Mouse (Mus musculus) intestine, postnatal 0 days (tissue): ENCODE data around the gene Zfp202. TPM values are rescaled to one million over a fixed set of nuclear protein-coding genes. Genes with fewer than 3 reads are reported as not detected.
A peak's percentile ranks its signal among the peaks of the same experiment; 100 is the strongest.

Experiments
- ATAC-seq: fragments of 200-750 bp; cut with Nextera tagmentation; 2 replicates; pipeline ENCODE4 v1.8.0; 2017; ENCODE audit warnings: mild to moderate bottlenecking, moderate TSS enrichment, moderate library complexity
- H3K27ac ChIP-seq: fragments of 300-500 bp; sonication (generic); 2 replicates; pipeline ENCODE4 v1.5.1; 2014; ENCODE audit warnings: mild to moderate bottlenecking, low read depth, low read length, moderate library complexity
- H3K27me3 ChIP-seq: fragments of 300-500 bp; sonication (generic); replicated peaks from 2 replicates; pipeline ENCODE4 v1.6.1; 2014; ENCODE audit warnings: low read length, mixed read lengths; ENCODE audit not compliant: control insufficient read depth, insufficient read depth
- H3K36me3 ChIP-seq: fragments of 300-500 bp; sonication (generic); 2 replicates; pipeline ENCODE4 v1.6.1; 2014; ENCODE audit warnings: mild to moderate bottlenecking, moderate library complexity; ENCODE audit not compliant: control insufficient read depth, insufficient read depth
- H3K4me1 ChIP-seq: fragments of 300-500 bp; sonication (generic); replicated peaks from 2 replicates; pipeline ENCODE4 v1.6.1; 2014; ENCODE audit warnings: antibody characterized with exemption, low read length, mixed read lengths; ENCODE audit not compliant: control insufficient read depth, insufficient read depth
- H3K4me2 ChIP-seq: fragments of 300-500 bp; sonication (generic); replicated peaks from 2 replicates; pipeline ENCODE4 v1.6.1; 2014; ENCODE audit warnings: low read depth, mild to moderate bottlenecking, moderate library complexity
- H3K4me3 ChIP-seq: fragments of 300-500 bp; sonication (generic); 2 replicates; pipeline ENCODE4 v1.5.1; 2014; ENCODE audit warnings: low read depth, low read length
- H3K9ac ChIP-seq: fragments of 300-500 bp; sonication (generic); 2 replicates; pipeline ENCODE4 v1.6.1; 2014; ENCODE audit warnings: mild to moderate bottlenecking, low read depth, low read length
- H3K9me3 ChIP-seq: fragments of 300-500 bp; sonication (generic); 2 replicates; pipeline ENCODE4 v1.6.1; 2016; ENCODE audit warnings: mixed run types; ENCODE audit not compliant: control insufficient read depth
- CTCF ChIP-seq: sonication (generic); IDR thresholded peaks from 2 replicates; pipeline ENCODE4 v1.5.1; 2016; ENCODE audit warnings: low read depth, mild to moderate bottlenecking, control low read depth, antibody characterized with exemption, moderate library complexity
- WGBS: fragments of 180-500 bp; shearing (Covaris S2); extraction: QIAGEN DNeasy Blood & Tissue Kit; methylation state at CpG from one replicate; pipeline ENCODE4 v1.1.7; 2014; 5-methylcytosine and 5-hydroxymethylcytosine counted together
- polyA plus RNA-seq: library from polyadenylated mRNA; unstranded; fragments of >200 nt; fragmentation: Nextera tagmentation; extraction: Ambion mirVana; gene quantifications from 2 replicates; pipeline ENCODE4 v1.2.1, GENCODE M21; 2015

The Zfp202 gene
- polyA plus RNA-seq, 1 experiment from 2014 or later = 1.1 TPM

DNA sequence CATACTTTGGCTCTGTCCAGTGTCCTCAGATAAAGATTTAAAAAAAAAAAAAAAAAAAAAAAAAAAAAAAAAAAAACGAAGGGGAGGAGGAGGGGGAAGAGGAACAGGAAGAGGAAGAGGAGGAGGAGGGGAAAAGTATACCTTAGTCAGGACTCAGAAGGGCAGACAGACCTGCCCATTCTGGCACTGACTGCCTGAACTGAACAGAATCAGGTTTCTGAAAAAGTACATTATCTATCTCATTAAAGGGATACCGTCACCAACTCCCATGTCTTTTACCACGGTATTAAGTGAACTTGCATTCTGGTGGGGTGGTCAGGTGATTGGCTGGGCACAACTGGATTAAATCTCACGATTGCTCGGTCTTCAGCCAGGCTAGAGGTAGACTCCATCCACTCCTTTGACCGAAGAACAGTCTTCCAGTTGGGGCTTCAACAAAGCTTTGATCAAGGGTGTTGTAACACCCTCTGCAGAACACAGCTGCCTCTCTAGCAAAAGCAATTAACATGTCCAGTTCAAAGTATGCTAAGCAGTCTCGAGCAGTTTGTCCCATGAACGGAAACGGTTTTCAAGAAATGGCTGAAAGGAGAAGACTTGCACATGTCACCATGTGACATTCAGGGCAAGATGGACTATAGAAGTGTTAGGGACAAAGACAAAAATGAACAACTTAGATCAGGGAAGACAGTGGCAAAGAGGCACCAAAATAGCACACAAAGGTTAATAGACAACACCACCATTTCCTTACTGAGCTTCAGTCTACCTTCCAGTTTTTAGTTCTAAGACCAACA lies 835 bp upstream of the Zfp202 start:
- H3K4me3 ChIP-seq = peak overlapping the region; percentile 79
- no peak overlapping the region; the same call in 1 of the 2 replicates for H3K9ac ChIP-seq
- H3K9me3 ChIP-seq = no peaks in the 10 kb centered on the region
- no peak for ATAC-seq
- H3K4me2 ChIP-seq = peak overlapping the region; percentile 93
- TF ChIP-seq CTCF = no peak
- peaks cover 9% of the 10 kb centered on the region; the same call in 1 of the 2 replicates for H3K4me1 ChIP-seq
- H3K36me3 ChIP-seq = no peaks in the 10 kb centered on the region
- whole genome bisulfite sequencing = 86% methylated on average over 9 of the region's 9 CpGs
- no peaks in the 10 kb centered on the region for H3K27me3 ChIP-seq
- H3K27ac ChIP-seq = no peak overlapping the region

DNA sequence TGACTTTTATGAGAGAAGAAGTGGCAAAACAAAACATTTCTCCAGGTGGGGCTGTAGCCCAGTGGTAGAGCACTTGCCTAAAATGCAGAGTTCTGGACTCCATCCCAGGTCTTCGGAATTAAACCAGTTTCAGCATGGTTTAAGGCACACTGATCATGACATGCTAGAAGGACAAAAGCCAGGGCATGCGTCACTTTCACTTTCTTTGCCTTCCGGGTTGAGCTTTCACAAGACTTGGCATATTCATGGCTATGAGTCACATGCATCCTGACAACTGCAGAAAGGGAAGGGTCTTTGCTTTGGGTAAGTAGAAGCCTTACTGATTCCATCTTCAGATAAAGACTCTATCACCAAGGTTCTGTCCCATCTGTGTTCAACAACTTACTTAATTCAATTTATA lies 3.9 kb downstream of the Zfp202 start:
- TF ChIP-seq CTCF = no peak
- H3K4me3 ChIP-seq = no peak overlapping the region
- H3K36me3 ChIP-seq = no peaks in the 10 kb centered on the region
- ATAC-seq = no peak
- 85% methylated on average over 3 of the region's 3 CpGs for WGBS
- no peaks in the 10 kb centered on the region for H3K9me3 ChIP-seq
- no peaks in the 10 kb centered on the region for H3K27me3 ChIP-seq
- no peak overlapping the region for H3K9ac ChIP-seq
- no peak overlapping the region for H3K4me2 ChIP-seq
- no peak overlapping the region for H3K27ac ChIP-seq
- peaks cover 9% of the 10 kb centered on the region; the same call in 1 of the 2 replicates for H3K4me1 ChIP-seq

DNA sequence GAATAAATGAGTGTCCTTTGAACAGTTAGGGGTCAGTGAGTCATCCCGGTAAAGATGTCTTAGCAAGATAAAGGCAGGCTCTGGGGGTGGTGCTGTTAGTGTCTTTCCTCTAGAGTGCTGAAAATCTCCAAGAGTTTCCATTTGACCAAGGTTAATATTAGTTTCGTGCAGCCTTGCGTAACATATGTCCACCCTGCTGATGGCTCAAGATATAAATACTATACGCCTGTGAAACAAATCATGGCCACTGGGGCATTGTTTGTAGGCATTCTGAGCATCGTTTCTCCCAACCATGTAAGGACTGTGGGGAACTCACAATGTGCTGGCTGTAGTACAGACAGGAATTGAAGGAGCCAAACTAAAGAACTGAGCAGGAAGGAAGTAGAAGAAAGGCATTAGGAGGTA lies 14.4 kb downstream of the Zfp202 start:
- Histone ChIP-seq H3K4me2 (no peak overlapping the region), H3K9me3 (no peaks in the 10 kb centered on the region), H3K4me3 (no peak overlapping the region), H3K27ac (no peak overlapping the region), H3K9ac (no peak overlapping the region), H3K36me3 (peaks cover 28% of the 10 kb centered on the region), H3K27me3 (no peaks in the 10 kb centered on the region), H3K4me1 (no peaks in the 10 kb centered on the region)
- no peak for ATAC-seq
- 66% methylated on average over 5 of the region's 5 CpGs for WGBS
- no peak for TF ChIP-seq CTCF

DNA sequence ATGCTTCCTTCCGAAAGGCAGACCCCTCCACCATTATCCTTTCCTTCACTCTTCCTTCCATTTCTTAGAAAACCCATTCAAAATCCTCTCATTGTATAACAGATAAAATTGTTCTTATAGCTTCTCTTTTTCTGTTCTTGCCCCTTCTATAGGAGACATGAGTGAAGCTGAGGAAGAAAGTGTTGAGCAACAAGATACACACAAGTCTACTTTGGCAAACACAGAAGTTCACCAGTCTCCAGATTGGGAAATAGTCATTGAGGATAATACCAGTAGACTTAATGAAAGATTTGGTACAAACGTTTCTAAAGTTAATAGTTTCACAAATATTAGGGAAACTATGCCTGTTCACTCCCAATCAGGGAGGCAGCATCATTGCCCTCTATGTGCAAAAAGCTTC lies 18.6 kb downstream of the Zfp202 start:
- no peak for ATAC-seq
- no peak overlapping the region for H3K27ac ChIP-seq
- H3K9me3 ChIP-seq = no peaks in the 10 kb centered on the region
- H3K27me3 ChIP-seq = no peaks in the 10 kb centered on the region
- WGBS = 89% methylated on average over 2 of the region's 2 CpGs
- H3K9ac ChIP-seq = no peak overlapping the region
- no peak for TF ChIP-seq CTCF
- peaks cover 38% of the 10 kb centered on the region for H3K36me3 ChIP-seq
- H3K4me1 ChIP-seq = no peaks in the 10 kb centered on the region
- no peak overlapping the region for H3K4me2 ChIP-seq
- H3K4me3 ChIP-seq = no peak overlapping the region

DNA sequence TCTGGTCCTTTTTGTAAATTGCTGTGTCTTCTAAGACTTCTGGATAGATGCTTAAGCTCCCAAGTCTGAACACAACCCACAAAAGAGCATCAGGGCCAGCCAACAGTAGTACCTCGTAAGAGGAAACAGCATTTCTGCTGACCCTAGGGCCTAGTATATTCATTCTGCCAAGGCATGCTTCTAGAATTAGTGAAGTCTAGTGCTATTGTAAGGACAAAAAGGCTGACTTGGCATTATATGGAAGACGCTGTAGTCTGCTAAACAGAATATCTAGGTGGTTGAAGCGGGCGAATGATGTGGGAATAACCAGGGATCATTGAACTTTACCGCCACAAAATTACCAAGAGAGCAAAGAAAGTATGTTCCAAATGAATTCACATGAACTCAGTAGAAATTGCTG lies 21.9 kb downstream of the Zfp202 start:
- no peak for ATAC-seq
- no peak for TF ChIP-seq CTCF
- Histone ChIP-seq H3K9ac (no peak overlapping the region), H3K36me3 (peaks cover 31% of the 10 kb centered on the region), H3K4me1 (no peaks in the 10 kb centered on the region), H3K4me3 (no peak overlapping the region), H3K27me3 (no peaks in the 10 kb centered on the region), H3K27ac (no peak overlapping the region), H3K9me3 (no peaks in the 10 kb centered on the region), H3K4me2 (no peak overlapping the region)
- WGBS = 97% methylated on average over 5 of the region's 5 CpGs

DNA sequence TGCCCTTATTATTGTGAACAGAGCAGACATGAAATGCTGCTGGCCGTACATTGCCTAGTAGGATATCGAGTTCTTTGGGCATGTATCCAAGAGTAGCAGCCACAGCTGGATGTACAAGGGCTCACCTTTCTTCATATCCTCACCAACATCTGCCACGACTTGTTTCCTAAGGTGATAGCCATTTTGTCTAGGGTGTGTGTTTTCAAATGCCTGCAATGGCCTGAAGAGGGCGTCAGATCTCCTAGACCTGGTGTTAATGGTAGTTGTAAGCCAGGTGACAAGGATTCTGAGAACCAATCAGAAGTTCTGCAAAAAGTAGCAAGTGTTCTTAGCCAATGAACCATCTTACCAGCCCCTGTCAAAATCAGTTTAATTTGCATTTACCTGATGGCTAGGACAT lies 24.5 kb downstream of the Zfp202 start:
- ATAC-seq = no peak
- Histone ChIP-seq H3K27me3 (no peaks in the 10 kb centered on the region), H3K4me3 (no peak overlapping the region), H3K9ac (no peak overlapping the region), H3K36me3 (peaks cover 9% of the 10 kb centered on the region), H3K4me2 (no peak overlapping the region), H3K9me3 (no peaks in the 10 kb centered on the region), H3K27ac (no peak overlapping the region), H3K4me1 (no peaks in the 10 kb centered on the region)
- 76% methylated on average over 4 of the region's 4 CpGs for WGBS
- no peak for TF ChIP-seq CTCF

DNA sequence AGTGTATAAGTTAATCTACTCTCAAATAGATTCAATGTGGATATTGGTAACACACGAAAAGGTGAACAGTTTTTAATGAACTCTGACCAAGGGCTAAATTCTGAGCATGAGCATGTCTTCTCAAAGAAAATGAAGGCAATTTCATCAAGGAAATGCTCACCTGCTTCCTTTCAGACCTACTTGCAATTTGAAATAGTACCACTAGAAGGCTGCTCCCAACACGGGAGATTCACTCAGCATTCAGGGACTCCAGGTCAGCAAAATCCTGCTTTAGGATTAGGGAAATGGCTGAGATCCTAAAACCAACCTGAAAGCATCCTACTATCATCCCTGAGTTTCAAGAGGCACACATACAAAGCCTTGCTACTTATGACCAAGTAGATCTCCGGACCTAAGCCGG lies 32.2 kb downstream of the Zfp202 start:
- H3K27me3 ChIP-seq = peaks cover 4% of the 10 kb centered on the region; the same call in 1 of the 2 replicates
- ATAC-seq = no peak
- TF ChIP-seq CTCF = peak; percentile 44
- WGBS = 66% methylated on average over 4 of the region's 4 CpGs
- no peak overlapping the region for H3K4me2 ChIP-seq
- no peak overlapping the region for H3K4me3 ChIP-seq
- no peaks in the 10 kb centered on the region for H3K9me3 ChIP-seq
- no peaks in the 10 kb centered on the region for H3K36me3 ChIP-seq
- no peaks in the 10 kb centered on the region for H3K4me1 ChIP-seq
- H3K9ac ChIP-seq = no peak overlapping the region
- no peak overlapping the region for H3K27ac ChIP-seq
